14 mouse cellular contexts compared by ENCODE assay signal in genomic region chr11:74548781-74549382, GRCm38 (mm10).
DNase-seq lines count a peak whose midpoint lies in the region; ATAC-seq and TF ChIP-seq lines count a peak whose summit lies in the region.
"Had no signal": no experiment of that assay in that cellular context is flagged by ENCODE, and none has a peak within 500 bp of the region (broad histone marks: within the 10 kb centered on the region; RNA-seq: fewer than 3 reads in every experiment).

No protein-coding gene starts in this region.

- no peak for TF ChIP-seq CTCF in forebrain, postnatal 0 days (IDR thresholded peaks at IDR 0.05; ENCODE audit: low read depth)
- TF ChIP-seq CTCF in olfactory bulb, adult 2 months (IDR thresholded peaks at IDR 0.05; ENCODE audit: insufficient read depth, low read depth, low read length), result no peak

- H3K27me3 ChIP-seq in forebrain, embryonic 14.5 days (replicated peaks; ENCODE audit: control insufficient read depth, insufficient read depth, low read length), result no peaks in the 10 kb centered on the region
- no peaks in the 10 kb centered on the region for H3K27me3 ChIP-seq in forebrain, postnatal 0 days (ENCODE audit: insufficient read depth, low read length)
- H3K27me3 ChIP-seq in embryonic facial prominence, embryonic 10.5 days (replicated peaks; ENCODE audit: low read depth, poor library complexity, severe bottlenecking), result no peaks in the 10 kb centered on the region
- H3K27me3 ChIP-seq: CH12.LX; embryonic facial prominence, embryonic 13.5 days; hindbrain, embryonic 15.5 days had no signal

- WGBS in forebrain, embryonic 14.5 days, result 7% methylated on average over 7 of the region's 7 CpGs
- WGBS in forebrain, postnatal 0 days, result 8% methylated on average over 7 of the region's 7 CpGs
- 12% methylated on average over 7 of the region's 7 CpGs for WGBS in embryonic facial prominence, embryonic 10.5 days
- 24% methylated on average over 7 of the region's 7 CpGs for WGBS in olfactory bulb, adult 2 months

- H3K27ac ChIP-seq in forebrain, embryonic 14.5 days (ENCODE audit: low read depth, low read length), result no peak overlapping the region
- H3K27ac ChIP-seq in forebrain, postnatal 0 days (ENCODE audit: low read depth, low read length), result no peak overlapping the region
- no peak overlapping the region; the same call in 1 of the 2 replicates for H3K27ac ChIP-seq in embryonic facial prominence, embryonic 10.5 days (replicated peaks)
- H3K27ac ChIP-seq in olfactory bulb, adult 2 months (ENCODE audit: insufficient read depth, low read depth, low read length), result peak overlapping the region; percentile 74
- H3K27ac ChIP-seq: embryonic facial prominence, embryonic 13.5 days; hindbrain, embryonic 15.5 days had no signal

- H3K36me3 ChIP-seq in forebrain, embryonic 14.5 days (ENCODE audit: control insufficient read depth, insufficient read depth, low read length), result no peaks in the 10 kb centered on the region
- H3K36me3 ChIP-seq in forebrain, postnatal 0 days (ENCODE audit: insufficient read depth), result no peaks in the 10 kb centered on the region
- no peaks in the 10 kb centered on the region for H3K36me3 ChIP-seq in embryonic facial prominence, embryonic 10.5 days (replicated peaks)
- H3K36me3 ChIP-seq: embryonic facial prominence, embryonic 13.5 days; hindbrain, embryonic 15.5 days had no signal

- no peak for TF ChIP-seq POLR2A in olfactory bulb, adult 2 months (IDR thresholded peaks at IDR 0.05; ENCODE audit: insufficient read depth, low read depth, low read length)

- peak; percentile 40 for ATAC-seq in forebrain, embryonic 14.5 days
- no peak for ATAC-seq in forebrain, postnatal 0 days

- H3K4me3 ChIP-seq in forebrain, embryonic 14.5 days (ENCODE audit: low read depth, low read length), result no peak overlapping the region
- H3K4me3 ChIP-seq in forebrain, postnatal 0 days (ENCODE audit: low read depth, low read length), result no peak overlapping the region
- no peak overlapping the region for H3K4me3 ChIP-seq in embryonic facial prominence, embryonic 10.5 days
- no peak overlapping the region for H3K4me3 ChIP-seq in olfactory bulb, adult 2 months (ENCODE audit: insufficient read depth, low read depth, low read length)
- H3K4me3 ChIP-seq: embryonic facial prominence, embryonic 13.5 days; hindbrain, embryonic 15.5 days had no signal

- H3K4me1 ChIP-seq in forebrain, embryonic 14.5 days (ENCODE audit: control insufficient read depth, insufficient read depth, low read length), result peaks cover 9% of the 10 kb centered on the region; the same call in 1 of the 2 replicates
- peaks cover 6% of the 10 kb centered on the region; the same call in 1 of the 2 replicates for H3K4me1 ChIP-seq in forebrain, postnatal 0 days (ENCODE audit: insufficient read depth)
- H3K4me1 ChIP-seq in embryonic facial prominence, embryonic 10.5 days, result peaks cover 34% of the 10 kb centered on the region
- H3K4me1 ChIP-seq in olfactory bulb, adult 2 months (ENCODE audit: control insufficient read depth, insufficient read depth, low read length), result peaks cover 26% of the 10 kb centered on the region

- no peak for DNase-seq in forebrain, embryonic 14.5 days (ENCODE audit: low spot score)
- DNase-seq in forebrain, postnatal 0 days, result no peak
- DNase-seq in lung, postnatal 10 days, result peak; percentile 21
- no peak for DNase-seq in lung, adult 18-20 months
- DNase-seq in embryonic facial prominence, embryonic 10.5 days (ENCODE audit: low spot score), result peak; percentile 50
- DNase-seq in gastrocnemius, postnatal 4 days (ENCODE audit: low spot score in 2 of 2), result no peak
- DNase-seq in adipocyte (ENCODE audit: low spot score), result no peak
- DNase-seq: gastrocnemius, postnatal 25 days; right cerebral cortex, postnatal 4 days; thymus, adult 18-20 months had no signal

- no peak overlapping the region for H3K9ac ChIP-seq in forebrain, embryonic 14.5 days (ENCODE audit: low read length)
- H3K9ac ChIP-seq in forebrain, postnatal 0 days, result no peak overlapping the region
- H3K9ac ChIP-seq: embryonic facial prominence, embryonic 13.5 days; hindbrain, embryonic 15.5 days had no signal

- no peaks in the 10 kb centered on the region for H3K9me3 ChIP-seq in forebrain, embryonic 14.5 days (replicated peaks; ENCODE audit: control insufficient read depth, low read length)
- H3K9me3 ChIP-seq in forebrain, postnatal 0 days (ENCODE audit: low read length), result no peaks in the 10 kb centered on the region
- H3K9me3 ChIP-seq in embryonic facial prominence, embryonic 10.5 days, result no peaks in the 10 kb centered on the region
- H3K9me3 ChIP-seq: embryonic facial prominence, embryonic 13.5 days; hindbrain, embryonic 15.5 days had no signal

- H3K4me2 ChIP-seq in forebrain, embryonic 14.5 days (ENCODE audit: low read length), result no peak overlapping the region
- no peak overlapping the region for H3K4me2 ChIP-seq in forebrain, postnatal 0 days (ENCODE audit: low read depth)
- H3K4me2 ChIP-seq: embryonic facial prominence, embryonic 13.5 days; hindbrain, embryonic 15.5 days had no signal

Comparison
In these comparisons a context has a peak if more than half of its experiments do, and no peak if none do; other contexts are left out.
1. DNase-seq: peak in lung, postnatal 10 days (single experiment) and embryonic facial prominence, embryonic 10.5 days (single experiment); none in forebrain, embryonic 14.5 days (single experiment), forebrain, postnatal 0 days (single experiment), lung, adult 18-20 months (0 of 2), gastrocnemius, postnatal 4 days (0 of 2) and adipocyte (single experiment).